Comparison of ENCODE assay signal across 22 mouse cellular contexts in genomic region chr1:37674266-37674665, GRCm38 (mm10). TPM values are rescaled to one million over a fixed set of nuclear protein-coding genes. Genes with fewer than 3 reads are reported as not detected.
DNase-seq lines count a peak whose midpoint lies in the region; ATAC-seq and TF ChIP-seq lines count a peak whose summit lies in the region.
"Had no signal": no experiment of that assay in that cellular context is flagged by ENCODE, and none has a peak within 500 bp of the region (broad histone marks: within the 10 kb centered on the region; RNA-seq: fewer than 3 reads in every experiment).

No protein-coding gene starts in this region.

- WGBS in lung, postnatal 0 days = 65% methylated on average over 8 of the region's 8 CpGs
- 81% methylated on average over 8 of the region's 8 CpGs for WGBS in liver, postnatal 0 days (ENCODE audit: insufficient replicate concordance)

- H3K9ac ChIP-seq in lung, postnatal 0 days (replicated peaks; ENCODE audit: low read depth) = no peak overlapping the region
- H3K9ac ChIP-seq in liver, postnatal 0 days (replicated peaks) = no peak overlapping the region
- H3K9ac ChIP-seq: forebrain, embryonic 13.5 days; forebrain, postnatal 0 days; heart, embryonic 15.5 days; hindbrain, embryonic 13.5 days had no signal

- peak; percentile 39 to 60 for DNase-seq in frontal cortex, postnatal 36 days (ENCODE audit: low spot score in 2 of 2)
- DNase-seq in frontal cortex, postnatal 10 days (ENCODE audit: low spot score in 2 of 2) = no peak
- DNase-seq in left cerebral cortex, adult 2 months (ENCODE audit: extremely low spot score in 1 of 2, low spot score in 2 of 2) = no peak
- no peak for DNase-seq in left cerebral cortex, adult 11 months (ENCODE audit: low spot score)
- peak; percentile 68 for DNase-seq in lung, postnatal 0 days (ENCODE audit: low spot score)
- DNase-seq in lung, postnatal 25 days (ENCODE audit: low spot score) = no peak
- no peak for DNase-seq in liver, postnatal 0 days
- DNase-seq: adrenal gland, postnatal 10 days; cerebellum, adult 11-12 months; cerebellum, adult 9-11 months; cerebellum, postnatal 36 days; forebrain, postnatal 0 days; gastrocnemius, postnatal 14 days; heart, adult 2 months; heart, postnatal 14 days had no signal

- H3K27me3 ChIP-seq in lung, postnatal 0 days (replicated peaks; ENCODE audit: insufficient read depth, low read length) = no peaks in the 10 kb centered on the region
- no peaks in the 10 kb centered on the region for H3K27me3 ChIP-seq in liver, postnatal 0 days (ENCODE audit: insufficient read depth, low read length)
- H3K27me3 ChIP-seq: forebrain, embryonic 13.5 days; heart, embryonic 15.5 days had no signal

- TF ChIP-seq CTCF in left cerebral cortex, adult 2 months (IDR thresholded peaks at IDR 0.05) = no peak
- no peak for TF ChIP-seq CTCF in lung, postnatal 0 days (IDR thresholded peaks at IDR 0.05)
- TF ChIP-seq CTCF in liver, postnatal 0 days (IDR thresholded peaks at IDR 0.05; ENCODE audit: low read depth) = no peak

- H3K4me1 ChIP-seq in lung, postnatal 0 days (ENCODE audit: insufficient read depth, low read depth, low read length) = no peaks in the 10 kb centered on the region
- H3K4me1 ChIP-seq in liver, postnatal 0 days (ENCODE audit: insufficient read depth) = no peaks in the 10 kb centered on the region
- H3K4me1 ChIP-seq: embryonic facial prominence, embryonic 10.5 days; forebrain, embryonic 13.5 days; hindbrain, embryonic 13.5 days had no signal

- intact Hi-C loops in left cerebral cortex, adult 2 months (cut with DNase I) = no loop called here

- peak; percentile 73 for ATAC-seq in lung, postnatal 0 days
- ATAC-seq in liver, postnatal 0 days = no peak
- ATAC-seq: forebrain, embryonic 13.5 days; forebrain, postnatal 0 days had no signal

- TF ChIP-seq EP300 in lung, postnatal 0 days (IDR thresholded peaks at IDR 0.05) = 0 out of 2 replicates have a peak, but pooled peaks have one; percentile 16
- no peak for TF ChIP-seq EP300 in liver, postnatal 0 days (IDR thresholded peaks at IDR 0.05; ENCODE audit: low read depth)

- no peaks in the 10 kb centered on the region for H3K36me3 ChIP-seq in lung, postnatal 0 days (ENCODE audit: insufficient read depth, low read length)
- no peaks in the 10 kb centered on the region for H3K36me3 ChIP-seq in liver, postnatal 0 days (replicated peaks; ENCODE audit: insufficient read depth, low read length)
- H3K36me3 ChIP-seq: embryonic facial prominence, embryonic 10.5 days; heart, embryonic 15.5 days; hindbrain, embryonic 13.5 days had no signal

- no peak overlapping the region for H3K4me3 ChIP-seq in left cerebral cortex, adult 2 months
- no peak overlapping the region for H3K4me3 ChIP-seq in lung, postnatal 0 days (ENCODE audit: low read depth, low read length)
- no peak overlapping the region for H3K4me3 ChIP-seq in liver, postnatal 0 days (ENCODE audit: low read depth, low read length)
- H3K4me3 ChIP-seq: embryonic facial prominence, embryonic 10.5 days; forebrain, embryonic 13.5 days; heart, adult 2 months; heart, embryonic 15.5 days; hindbrain, embryonic 13.5 days had no signal

- H3K9me3 ChIP-seq in lung, postnatal 0 days (ENCODE audit: low read length) = no peaks in the 10 kb centered on the region
- no peaks in the 10 kb centered on the region for H3K9me3 ChIP-seq in liver, postnatal 0 days (ENCODE audit: low read length)
- H3K9me3 ChIP-seq: embryonic facial prominence, embryonic 10.5 days; forebrain, embryonic 13.5 days; heart, embryonic 15.5 days; hindbrain, embryonic 13.5 days had no signal

- H3K27ac ChIP-seq in left cerebral cortex, adult 2 months = peak overlapping the region; percentile 57
- H3K27ac ChIP-seq in lung, postnatal 0 days (ENCODE audit: low read length) = no peak overlapping the region
- no peak overlapping the region for H3K27ac ChIP-seq in liver, postnatal 0 days (ENCODE audit: low read depth)
- H3K27ac ChIP-seq: embryonic facial prominence, embryonic 10.5 days; forebrain, embryonic 13.5 days; heart, adult 2 months; heart, embryonic 15.5 days; hindbrain, embryonic 13.5 days had no signal

- no peak overlapping the region for H3K4me2 ChIP-seq in lung, postnatal 0 days (replicated peaks; ENCODE audit: low read depth, low read length)
- no peak overlapping the region for H3K4me2 ChIP-seq in liver, postnatal 0 days (ENCODE audit: low read depth, low read length)
- H3K4me2 ChIP-seq: forebrain, embryonic 13.5 days; heart, embryonic 11.5 days; heart, embryonic 15.5 days; hindbrain, embryonic 13.5 days had no signal

RNA-seq across cellular contexts. Expression of gene 2010300C02Rik, which starts 45.6 kb away (rescaled TPM):
- total RNA-seq in left cerebral cortex, adult 2 months (2021) = 100 to 1,000 TPM; 282 to 283 TPM
- 9.2 TPM in 2 replicates for polyA plus RNA-seq in lung, postnatal 0 days (2015; fragmentation: Nextera tagmentation; extraction: Ambion mirVana)
- 0.20 and 0.22 TPM in 2 replicates for polyA plus RNA-seq in liver, postnatal 0 days (2015; fragmentation: Nextera tagmentation; extraction: Ambion mirVana)
- total RNA-seq: MEL had no signal
- polyA plus RNA-seq: C2C12 had no signal

Comparison
In these comparisons a context has a peak if more than half of its experiments do, and no peak if none do; other contexts are left out.
1. DNase-seq: peak in frontal cortex, postnatal 36 days (2 of 2) and lung, postnatal 0 days (single experiment); none in frontal cortex, postnatal 10 days (0 of 2), left cerebral cortex, adult 2 months (0 of 2), left cerebral cortex, adult 11 months (single experiment), lung, postnatal 25 days (single experiment) and liver, postnatal 0 days (single experiment).